29 mouse cellular contexts compared by ENCODE assay signal in genomic region chr17:23543983-23544382, GRCm38 (mm10). TPM values are rescaled to one million over a fixed set of nuclear protein-coding genes. Genes with fewer than 3 reads are reported as not detected.
DNase-seq lines count a peak whose midpoint lies in the region; ATAC-seq and TF ChIP-seq lines count a peak whose summit lies in the region.
"Had no signal": no experiment of that assay in that cellular context is flagged by ENCODE, and none has a peak within 500 bp of the region (broad histone marks: within the 10 kb centered on the region; RNA-seq: fewer than 3 reads in every experiment).

No protein-coding gene starts in this region.

- no peak overlapping the region for H3K9ac ChIP-seq in stomach, postnatal 0 days (ENCODE audit: low read length)
- H3K9ac ChIP-seq: forebrain, embryonic 12.5 days; hindbrain, embryonic 14.5 days; limb, embryonic 13.5 days; liver, embryonic 12.5 days; midbrain, embryonic 12.5 days had no signal

- ATAC-seq in stomach, postnatal 0 days (ENCODE audit: low FRiP score, low TSS enrichment), result no peak
- ATAC-seq: activated CD4-positive, CD25-positive, alpha-beta regulatory T cell, adult 4 months; liver, embryonic 12.5 days had no signal

- peaks cover 14% of the 10 kb centered on the region; the same call in 1 of the 2 replicates for H3K4me1 ChIP-seq in heart, embryonic 10.5 days
- no peaks in the 10 kb centered on the region for H3K4me1 ChIP-seq in stomach, postnatal 0 days (replicated peaks; ENCODE audit: control insufficient read depth, insufficient read depth)

- no peak overlapping the region for H3K4me3 ChIP-seq in heart, embryonic 10.5 days
- no peak overlapping the region for H3K4me3 ChIP-seq in stomach, postnatal 0 days (ENCODE audit: low read depth, low read length)
- H3K4me3 ChIP-seq: forebrain, embryonic 12.5 days; limb, embryonic 13.5 days; liver, embryonic 12.5 days; midbrain, embryonic 12.5 days had no signal

- no peaks in the 10 kb centered on the region for H3K36me3 ChIP-seq in heart, embryonic 10.5 days
- H3K36me3 ChIP-seq in stomach, postnatal 0 days (ENCODE audit: control insufficient read depth, insufficient read depth, low read length), result no peaks in the 10 kb centered on the region
- H3K36me3 ChIP-seq: forebrain, embryonic 12.5 days; limb, embryonic 13.5 days; liver, embryonic 12.5 days; midbrain, embryonic 12.5 days had no signal

- H3K27me3 ChIP-seq in heart, embryonic 10.5 days (ENCODE audit: insufficient read depth, poor library complexity, severe bottlenecking), result 0 out of 2 replicates have a peak, but pooled peaks cover 4% of the 10 kb centered on the region
- H3K27me3 ChIP-seq in stomach, postnatal 0 days (ENCODE audit: control insufficient read depth, insufficient read depth, low read length), result no peaks in the 10 kb centered on the region

- no peak for TF ChIP-seq EP300 in stomach, postnatal 0 days (optimal IDR thresholded peaks at IDR 0.05)

- peak; percentile 59 for DNase-seq in heart, adult 11 months
- DNase-seq in heart, embryonic 10.5 days (ENCODE audit: low spot score), result no peak
- DNase-seq in urinary bladder, postnatal 25 days (ENCODE audit: low spot score), result peak; percentile 3
- no peak for DNase-seq in urinary bladder, adult 2 months (ENCODE audit: low spot score)
- DNase-seq in fat pad, adult 2 months (ENCODE audit: extremely low read depth, low read depth, low spot score), result peak; percentile 93
- DNase-seq in stomach, postnatal 0 days (ENCODE audit: low spot score), result no peak
- DNase-seq in layer of hippocampus, adult 8-10 months (ENCODE audit: low spot score in 2 of 2), result no peak
- DNase-seq in frontal cortex, postnatal 14 days (ENCODE audit: low spot score in 2 of 2), result no peak
- DNase-seq: adrenal gland, postnatal 10 days; cerebellum, postnatal 10 days; gastrocnemius, postnatal 14 days; heart, postnatal 4 days; thymus, adult 2 months; thymus, postnatal 4 days had no signal

- H3K4me2 ChIP-seq in stomach, postnatal 0 days (replicated peaks; ENCODE audit: low read depth), result no peak overlapping the region
- H3K4me2 ChIP-seq: forebrain, embryonic 12.5 days; hindbrain, embryonic 14.5 days; limb, embryonic 13.5 days; liver, embryonic 12.5 days; midbrain, embryonic 12.5 days had no signal

- 77% methylated on average over 4 of the region's 4 CpGs for WGBS in heart, embryonic 10.5 days
- WGBS in stomach, postnatal 0 days, result 62% methylated on average over 4 of the region's 4 CpGs

- no peaks in the 10 kb centered on the region for H3K9me3 ChIP-seq in heart, embryonic 10.5 days
- no peaks in the 10 kb centered on the region for H3K9me3 ChIP-seq in stomach, postnatal 0 days (ENCODE audit: control insufficient read depth, low read length)
- H3K9me3 ChIP-seq: forebrain, embryonic 12.5 days; limb, embryonic 13.5 days; liver, embryonic 12.5 days; midbrain, embryonic 12.5 days had no signal

- no peak for TF ChIP-seq CTCF in stomach, postnatal 0 days (IDR thresholded peaks at IDR 0.05; ENCODE audit: low read depth)

- H3K27ac ChIP-seq in heart, embryonic 10.5 days, result no peak overlapping the region
- H3K27ac ChIP-seq in stomach, postnatal 0 days (replicated peaks), result peak overlapping the region; percentile 84
- H3K27ac ChIP-seq: forebrain, embryonic 12.5 days; hindbrain, embryonic 14.5 days; limb, embryonic 13.5 days; liver, embryonic 12.5 days; midbrain, embryonic 12.5 days had no signal

RNA-seq across cellular contexts. Expression of gene Zfp213, which starts 20.1 kb away (rescaled TPM):
- polyA plus RNA-seq in heart, embryonic 10.5 days (2016; fragmentation: Nextera tagmentation; extraction: Ambion mirVana), result 19.5 and 23.0 TPM in 2 replicates
- polyA plus RNA-seq in urinary bladder, adult 2 months (2012; rRNA removed), result 7.6 and 7.8 TPM in 2 replicates
- 8.9 and 9.2 TPM in 2 replicates for polyA plus RNA-seq in stomach, postnatal 0 days (2015; fragmentation: Nextera tagmentation; extraction: Ambion mirVana)
- 1 to 10 TPM; 6.2 to 8.4 (median 7.1) TPM for total RNA-seq in layer of hippocampus, adult 8-10 months (2022)

RNA-seq across cellular contexts. Expression of gene Zfp13, which starts 55.3 kb away (rescaled TPM):
- polyA plus RNA-seq in heart, embryonic 10.5 days (2016; fragmentation: Nextera tagmentation; extraction: Ambion mirVana), result 12.0 and 15.4 TPM in 2 replicates
- polyA plus RNA-seq in urinary bladder, adult 2 months (2012; rRNA removed), result 9.2 and 11.9 TPM in 2 replicates
- 4.0 and 5.7 TPM in 2 replicates for polyA plus RNA-seq in stomach, postnatal 0 days (2015; fragmentation: Nextera tagmentation; extraction: Ambion mirVana)
- 10 to 100 TPM; 28.9 to 32.6 (median 31.6) TPM for total RNA-seq in layer of hippocampus, adult 8-10 months (2022)
- total RNA-seq: monocyte, adult 5-6 weeks had no signal
- polyA plus RNA-seq: activated CD4-positive, CD25-positive, alpha-beta regulatory T cell, adult 4 months had no signal

RNA-seq across cellular contexts. Expression of gene Zscan10, which starts 56.7 kb away (rescaled TPM):
- polyA plus RNA-seq in heart, embryonic 10.5 days (2016; fragmentation: Nextera tagmentation; extraction: Ambion mirVana), result 0.10 and 0.21 TPM in 2 replicates
- polyA plus RNA-seq in urinary bladder, adult 2 months (2012; rRNA removed), result 0.04 TPM in 2 replicates
- polyA plus RNA-seq in stomach, postnatal 0 days (2015; fragmentation: Nextera tagmentation; extraction: Ambion mirVana), result 0.05 TPM in 1 of 2 replicates, not detected in the other
- not detected for total RNA-seq in layer of hippocampus, adult 8-10 months (2022)
- total RNA-seq: adrenal gland, postnatal 10 days; gastrocnemius, postnatal 14 days; heart, adult 8-10 months; heart, postnatal 4 days; left cerebral cortex, adult 18-20 months; left cerebral cortex, postnatal 25 days; megakaryocyte, adult 5-6 weeks; MEL; monocyte, adult 5-6 weeks had no signal
- polyA plus RNA-seq: cortical plate, adult 2 months; heart, embryonic 16.5 days; liver, embryonic 12.5 days; midbrain, embryonic 12.5 days; neural tube, embryonic 11.5 days had no signal

Comparison
In these comparisons a context has a peak if more than half of its experiments do, and no peak if none do; other contexts are left out.
1. DNase-seq: peak in heart, adult 11 months (single experiment), urinary bladder, postnatal 25 days (single experiment) and fat pad, adult 2 months (single experiment); none in heart, embryonic 10.5 days (single experiment), urinary bladder, adult 2 months (single experiment), stomach, postnatal 0 days (single experiment), layer of hippocampus, adult 8-10 months (0 of 2) and frontal cortex, postnatal 14 days (0 of 2).